Mouse (Mus musculus): ENCODE data around the gene Eva1b.

- no peak for TF ChIP-seq CTCF (IDR thresholded peaks at IDR 0.05)
- TF ChIP-seq EP300 (IDR thresholded peaks at IDR 0.05) = no peak
These were observed 2.3 kb downstream of the Eva1b start for GRCm38 (mm10) chr4:126149798-126150197.

Measured in lung, postnatal 0 days (tissue).